Mouse (Mus musculus) intestine, embryonic 14.5 days (tissue): ENCODE data around the gene Hfm1. TPM values are rescaled to one million over a fixed set of nuclear protein-coding genes. Genes with fewer than 3 reads are reported as not detected.

Experiments
- ATAC-seq: fragments of 200-750 bp; cut with Nextera tagmentation; replicated peaks from 2 replicates; pipeline ENCODE4 v1.8.0; 2017; ENCODE audit warnings: low read depth, moderate number of reproducible peaks, moderate TSS enrichment, moderate library complexity; ENCODE audit not compliant: low FRiP score, low TSS enrichment
- DNase-seq: peaks from one replicate; pipeline ENCODE4 v3.0.0-alpha.2; 2018; ENCODE audit warnings: low spot score
- H3K27ac ChIP-seq: fragments of 300-500 bp; sonication (generic); 2 replicates; pipeline ENCODE4 v1.5.1; 2014; ENCODE audit warnings: low read depth, mild to moderate bottlenecking, control low read depth
- H3K27me3 ChIP-seq: fragments of 300-500 bp; sonication (generic); replicated peaks from 2 replicates; pipeline ENCODE4 v1.6.1; 2014; ENCODE audit warnings: low read length, control low read depth; ENCODE audit not compliant: control insufficient read depth, insufficient read depth
- H3K36me3 ChIP-seq: fragments of 300-500 bp; sonication (generic); 2 replicates; pipeline ENCODE4 v1.6.1; 2014; ENCODE audit warnings: low read length, control low read depth; ENCODE audit not compliant: control insufficient read depth, insufficient read depth
- H3K4me1 ChIP-seq: fragments of 300-500 bp; sonication (generic); replicated peaks from 2 replicates; pipeline ENCODE4 v1.6.1; 2014; ENCODE audit warnings: low read length, control low read depth, mixed read lengths; ENCODE audit not compliant: control insufficient read depth, insufficient read depth
- H3K4me2 ChIP-seq: fragments of 300-500 bp; sonication (generic); 2 replicates; pipeline ENCODE4 v1.6.1; 2014; ENCODE audit warnings: low read length
- H3K4me3 ChIP-seq: fragments of 300-500 bp; sonication (generic); 2 replicates; pipeline ENCODE4 v1.5.1; 2014; ENCODE audit warnings: low read depth, low read length, control low read depth, mixed read lengths
- H3K9ac ChIP-seq: fragments of 300-500 bp; sonication (generic); 2 replicates; pipeline ENCODE4 v1.6.1; 2014; ENCODE audit warnings: mild to moderate bottlenecking, low read length
- H3K9me3 ChIP-seq: fragments of 300-500 bp; sonication (generic); 2 replicates; pipeline ENCODE4 v1.6.1; 2016; ENCODE audit warnings: low read length, control low read depth; ENCODE audit not compliant: control insufficient read depth
- WGBS: fragments of 180-500 bp; shearing (Covaris S2); extraction: QIAGEN DNeasy Blood & Tissue Kit; methylation state at CpG from one replicate; pipeline ENCODE4 v1.1.7; 2014; 5-methylcytosine and 5-hydroxymethylcytosine counted together
- polyA plus RNA-seq: library from polyadenylated mRNA; unstranded; fragments of >200 nt; fragmentation: Nextera tagmentation; extraction: Ambion mirVana; gene quantifications from 2 replicates; pipeline ENCODE4 v1.2.1, GENCODE M21; 2014

The Hfm1 gene
- polyA plus RNA-seq, 1 experiment from 2014 or later, result 1.5 TPM

DNA sequence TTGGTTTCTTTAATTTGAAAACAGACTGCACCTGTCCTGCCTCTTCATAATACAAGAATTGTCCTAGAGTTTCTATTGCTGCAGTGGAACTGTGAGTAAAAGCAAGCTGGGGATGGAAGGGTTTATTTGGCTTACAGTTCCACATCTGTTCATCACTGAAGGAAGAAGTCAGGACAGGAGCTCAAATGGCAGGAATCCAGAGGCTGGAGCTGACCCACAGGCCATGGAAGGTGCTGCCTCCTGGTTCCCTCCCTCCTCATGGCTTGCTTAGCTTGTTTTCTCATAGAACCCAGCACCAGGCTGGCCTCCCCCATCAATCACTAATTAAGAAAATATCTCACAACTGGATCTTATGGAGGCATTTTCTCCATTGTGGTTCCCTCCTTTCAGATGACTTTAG is 99.4 kb downstream of the Hfm1 start:
- Histone ChIP-seq H3K4me1 (no peaks in the 10 kb centered on the region), H3K27ac (no peak overlapping the region), H3K9ac (no peak overlapping the region), H3K4me3 (no peak overlapping the region), H3K27me3 (no peaks in the 10 kb centered on the region), H3K36me3 (no peaks in the 10 kb centered on the region), H3K4me2 (no peak overlapping the region), H3K9me3 (no peaks in the 10 kb centered on the region)
- ATAC-seq, result no peak
- no peak for DNase-seq

- Histone ChIP-seq H3K9ac (no peak overlapping the region), H3K27me3 (no peaks in the 10 kb centered on the region), H3K36me3 (no peaks in the 10 kb centered on the region), H3K4me2 (peak overlapping the region; percentile 60; the same call in 1 of the 2 replicates), H3K9me3 (no peaks in the 10 kb centered on the region), H3K27ac (no peak overlapping the region), H3K4me1 (no peaks in the 10 kb centered on the region), H3K4me3 (peak overlapping the region; percentile 21; the same call in 1 of the 2 replicates)
- DNase-seq, result no peak
- ATAC-seq, result no peak
- WGBS, result 60% methylated on average over 8 of the region's 8 CpGs
Measured at GRCm38 (mm10) chr5:106826044-106826443, 100.1 kb downstream of the Hfm1 start.

DNA sequence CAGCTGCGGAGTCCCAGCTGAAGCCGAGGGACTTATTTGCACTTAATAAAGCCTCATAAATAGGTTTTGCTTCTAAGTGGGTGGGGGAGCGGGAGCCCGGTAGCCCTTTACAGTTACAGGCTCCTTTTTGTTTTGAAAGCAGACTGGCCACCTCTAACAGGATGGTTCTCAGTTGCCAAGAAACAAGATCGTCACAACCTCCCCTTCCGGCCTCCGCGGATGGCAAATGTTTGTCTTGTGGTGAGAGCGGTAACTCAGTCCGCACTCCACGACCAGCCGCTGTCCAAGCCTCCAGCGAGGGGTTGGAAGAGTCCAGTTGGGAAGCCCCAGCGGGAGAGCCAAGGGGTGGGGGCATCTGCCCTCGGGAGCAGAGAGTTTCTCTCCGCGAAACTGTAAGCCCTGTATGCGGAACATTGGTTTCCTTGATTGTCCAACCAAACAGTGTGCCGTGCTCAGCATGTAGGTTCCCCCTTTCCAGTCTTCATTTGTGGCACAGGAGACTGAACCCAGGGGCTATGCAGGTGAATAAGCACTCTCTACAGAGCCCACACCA is 100.7 kb downstream of the Hfm1 start:
- Histone ChIP-seq H3K9ac (no peak overlapping the region), H3K36me3 (no peaks in the 10 kb centered on the region), H3K4me1 (no peaks in the 10 kb centered on the region), H3K9me3 (no peaks in the 10 kb centered on the region), H3K27me3 (no peaks in the 10 kb centered on the region), H3K4me3 (peak overlapping the region; percentile 21), H3K4me2 (peak overlapping the region; percentile 60), H3K27ac (no peak overlapping the region)
- ATAC-seq (no peak), DNase-seq (peak; percentile 71)
- WGBS, result 17% methylated on average over 19 of the region's 19 CpGs

GRCm38 (mm10) chr5:106824716-106825115 is 101.4 kb downstream of the Hfm1 start:
- no peak for DNase-seq
- 91% methylated on average over 5 of the region's 5 CpGs for WGBS
- no peaks in the 10 kb centered on the region for H3K4me1 ChIP-seq
- no peak overlapping the region for H3K27ac ChIP-seq
- no peak overlapping the region for H3K9ac ChIP-seq
- peak overlapping the region; percentile 60 for H3K4me2 ChIP-seq
- no peaks in the 10 kb centered on the region for H3K9me3 ChIP-seq
- peak overlapping the region; percentile 21; the same call in 1 of the 2 replicates for H3K4me3 ChIP-seq
- ATAC-seq, result no peak
- H3K36me3 ChIP-seq, result no peaks in the 10 kb centered on the region
- no peaks in the 10 kb centered on the region for H3K27me3 ChIP-seq

DNA sequence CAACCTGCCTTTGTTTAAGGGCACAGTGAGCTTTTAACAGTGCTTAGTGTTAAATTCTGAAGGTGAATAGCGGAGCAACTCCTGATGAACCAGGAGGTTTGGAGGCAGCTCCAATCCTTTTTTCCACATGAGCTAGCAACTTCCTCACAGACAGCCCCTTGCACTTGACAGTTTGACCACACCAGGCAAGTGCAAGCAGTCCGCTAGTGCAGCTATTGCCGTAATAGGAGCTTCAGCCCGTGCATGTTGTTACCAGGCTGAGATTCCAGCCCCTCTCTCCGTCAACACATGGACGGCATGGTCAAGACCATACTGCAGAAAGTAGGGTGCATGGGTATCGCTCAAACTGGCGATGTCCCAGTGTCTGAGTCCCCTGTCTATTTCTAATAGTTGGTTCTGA is 106.5 kb downstream of the Hfm1 start:
- ATAC-seq, result no peak
- DNase-seq, result no peak
- Histone ChIP-seq H3K4me3 (no peak overlapping the region), H3K4me2 (no peak overlapping the region), H3K4me1 (no peaks in the 10 kb centered on the region), H3K9ac (no peak overlapping the region), H3K27ac (no peak overlapping the region), H3K27me3 (peaks cover 11% of the 10 kb centered on the region; the same call in 1 of the 2 replicates), H3K36me3 (no peaks in the 10 kb centered on the region), H3K9me3 (no peaks in the 10 kb centered on the region)
- 86% methylated on average over 8 of the region's 8 CpGs for WGBS

DNA sequence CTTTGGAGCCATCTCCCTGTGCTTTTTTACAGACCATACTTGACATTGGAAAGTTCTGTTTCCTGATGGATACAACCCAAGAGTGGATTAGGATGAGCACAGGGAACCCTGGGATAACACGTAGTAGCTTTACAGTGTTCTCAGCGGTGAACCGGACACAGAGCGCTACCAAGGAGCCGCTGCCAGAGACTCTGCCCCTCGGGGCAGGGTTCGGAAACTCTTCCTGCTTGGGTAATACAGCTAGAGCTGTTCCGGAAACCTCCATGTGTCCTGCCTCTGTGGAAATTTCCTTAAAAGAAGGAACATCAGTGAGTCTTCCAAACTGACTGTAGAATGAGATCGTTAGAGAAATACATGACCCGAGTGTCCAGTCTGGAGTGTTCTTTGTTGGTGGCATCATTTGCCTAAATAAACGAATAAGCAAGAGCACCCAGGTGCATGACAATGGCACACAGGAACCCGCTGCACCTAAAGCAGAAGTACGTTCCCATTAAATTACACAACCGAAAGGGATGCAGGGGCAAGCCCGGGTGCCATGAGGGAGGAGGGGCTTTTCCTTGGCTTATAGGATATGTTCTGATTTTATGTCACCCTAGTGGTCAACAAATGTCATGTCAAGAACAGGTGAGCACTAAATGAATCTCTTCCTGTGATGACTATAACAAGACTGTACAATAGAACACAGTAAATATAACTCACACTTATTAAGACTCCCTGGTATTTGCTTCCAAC is 110.0 kb downstream of the Hfm1 start:
- no peak for DNase-seq
- H3K4me3 ChIP-seq, result no peak overlapping the region
- no peaks in the 10 kb centered on the region for H3K4me1 ChIP-seq
- no peaks in the 10 kb centered on the region for H3K9me3 ChIP-seq
- H3K9ac ChIP-seq, result no peak overlapping the region
- no peak for ATAC-seq
- H3K27ac ChIP-seq, result no peak overlapping the region
- peaks cover 17% of the 10 kb centered on the region; the same call in 1 of the 2 replicates for H3K27me3 ChIP-seq
- H3K36me3 ChIP-seq, result no peaks in the 10 kb centered on the region
- H3K4me2 ChIP-seq, result peak overlapping the region; percentile 7; the same call in 1 of the 2 replicates
- WGBS, result 56% methylated on average over 15 of the region's 15 CpGs

GRCm38 (mm10) chr5:106814611-106815010 is 111.5 kb downstream of the Hfm1 start:
- Histone ChIP-seq H3K4me3 (no peak overlapping the region), H3K9me3 (no peaks in the 10 kb centered on the region), H3K36me3 (no peaks in the 10 kb centered on the region), H3K9ac (no peak overlapping the region), H3K4me2 (no peak overlapping the region), H3K27me3 (peaks cover 17% of the 10 kb centered on the region; the same call in 1 of the 2 replicates), H3K4me1 (no peaks in the 10 kb centered on the region), H3K27ac (no peak overlapping the region)
- ATAC-seq (no peak), DNase-seq (no peak)
- WGBS, result 63% methylated on average over 6 of the region's 6 CpGs

GRCm38 (mm10) chr5:106803094-106803493 is 123.0 kb downstream of the Hfm1 start:
- ATAC-seq, result no peak
- 3% methylated on average over 12 of the region's 12 CpGs for WGBS

More at GRCm38 (mm10) chr5:106803094-106803493, 123.0 kb downstream of the Hfm1 start:
- no peak overlapping the region for H3K27ac ChIP-seq
- no peak overlapping the region for H3K4me2 ChIP-seq
- no peak overlapping the region for H3K9ac ChIP-seq
- no peaks in the 10 kb centered on the region for H3K27me3 ChIP-seq
- DNase-seq, result peak; percentile 75
- peaks cover 4% of the 10 kb centered on the region; the same call in 1 of the 2 replicates for H3K4me1 ChIP-seq
- no peak overlapping the region for H3K4me3 ChIP-seq
- H3K36me3 ChIP-seq, result no peaks in the 10 kb centered on the region
- H3K9me3 ChIP-seq, result no peaks in the 10 kb centered on the region
